Mouse (Mus musculus): ENCODE data around the gene Tmod2.
"Not testable (repeated sequence)": the region's sequence is repeated elsewhere in the genome, so short reads cannot be mapped to it uniquely, and the experiment has no call there.

Tmod2 gene

DNA sequence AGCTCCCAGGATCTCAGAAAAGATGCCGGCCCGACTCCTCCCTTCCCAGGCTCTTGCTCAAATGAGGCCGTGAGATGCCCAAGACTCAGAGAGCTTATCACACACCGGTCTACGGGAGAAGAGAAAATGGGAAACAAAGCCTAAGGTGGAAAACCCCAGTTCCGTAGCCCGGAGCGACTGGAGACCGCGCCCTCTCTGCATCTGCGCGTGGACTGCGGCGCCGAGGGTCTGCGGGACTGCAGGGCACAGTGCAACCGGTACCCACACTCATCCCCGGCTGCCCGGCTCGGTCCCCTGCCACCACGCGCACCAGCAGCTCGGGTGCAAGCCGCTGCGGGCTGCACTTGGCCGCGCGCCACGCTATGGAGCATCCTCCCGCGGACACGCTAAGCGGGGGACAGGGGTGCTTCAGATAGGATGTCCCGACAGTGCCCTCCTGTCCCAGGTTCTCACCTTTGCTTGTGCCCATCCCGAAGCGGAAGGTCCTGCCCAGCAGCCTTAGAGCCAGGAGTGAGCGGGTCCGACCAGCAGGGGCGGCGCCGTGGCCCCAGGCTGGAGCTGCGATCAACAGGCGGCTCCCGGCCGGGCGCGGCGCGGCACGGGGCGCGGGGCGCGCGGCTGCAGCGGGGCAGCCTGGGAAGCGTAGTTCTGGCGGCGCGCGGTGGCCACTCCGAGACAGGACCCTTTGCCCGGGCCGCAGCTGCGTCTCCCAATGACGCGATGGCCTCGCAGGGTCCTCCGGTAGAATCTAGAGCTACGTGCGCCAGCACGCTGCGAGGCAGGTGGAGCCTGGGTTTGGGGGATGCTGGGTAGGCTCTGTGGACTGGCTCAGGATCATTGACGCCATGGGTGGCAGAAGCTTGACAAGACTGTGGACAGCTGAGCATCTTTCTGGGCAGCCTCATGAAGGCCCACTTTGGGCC, at the start of gene Tmod2:
Gene Tmod2, minus strand, starts transcription at position 755 of the 923 bp plus-strand sequence.
- DNase-seq (ENCODE audit: low spot score in 2 of 2), result no peak

GRCm38 (mm10) chr9:75660917-75661316, 49.8 kb upstream of the Tmod2 start:
- no peak for DNase-seq (ENCODE audit: low spot score in 2 of 2)

- DNase-seq (ENCODE audit: low spot score in 2 of 2), result not testable (repeated sequence)
Measured at GRCm38 (mm10) chr9:75656456-75656855, 45.3 kb upstream of the Tmod2 start.

GRCm38 (mm10) chr9:75653981-75654911, 43.1 kb upstream of the Tmod2 start:
- DNase-seq (ENCODE audit: low spot score in 2 of 2), result no peak

DNA sequence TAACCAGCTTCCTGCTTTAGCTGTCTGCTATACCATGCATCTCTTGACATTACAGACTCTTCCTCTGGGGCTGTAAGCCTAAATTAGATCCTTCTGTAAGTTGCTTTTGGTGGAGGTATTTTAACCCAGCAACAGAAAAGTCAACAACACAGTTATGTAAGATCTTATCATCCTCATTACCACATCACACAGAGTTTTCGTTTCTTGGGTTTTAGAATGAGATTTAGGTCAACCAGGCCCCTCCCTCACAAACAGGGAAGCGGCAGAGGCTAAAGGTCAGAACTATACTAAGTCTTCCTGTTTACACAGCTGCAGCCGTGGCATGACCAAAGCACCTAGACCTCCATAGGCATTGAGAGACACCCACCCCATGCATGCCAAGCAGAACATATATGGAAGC, 34.3 kb upstream of the Tmod2 start:
- no peak for DNase-seq (ENCODE audit: low spot score in 2 of 2)

GRCm38 (mm10) chr9:75634226-75634625, 23.1 kb upstream of the Tmod2 start:
- DNase-seq (ENCODE audit: low spot score in 2 of 2), result no peak

- no peak for DNase-seq (ENCODE audit: low spot score in 2 of 2)
Measured at GRCm38 (mm10) chr9:75633603-75634002, 22.5 kb upstream of the Tmod2 start.

- DNase-seq (ENCODE audit: low spot score in 2 of 2), result no peak
Measured at GRCm38 (mm10) chr9:75632902-75633301, 21.8 kb upstream of the Tmod2 start.

DNA sequence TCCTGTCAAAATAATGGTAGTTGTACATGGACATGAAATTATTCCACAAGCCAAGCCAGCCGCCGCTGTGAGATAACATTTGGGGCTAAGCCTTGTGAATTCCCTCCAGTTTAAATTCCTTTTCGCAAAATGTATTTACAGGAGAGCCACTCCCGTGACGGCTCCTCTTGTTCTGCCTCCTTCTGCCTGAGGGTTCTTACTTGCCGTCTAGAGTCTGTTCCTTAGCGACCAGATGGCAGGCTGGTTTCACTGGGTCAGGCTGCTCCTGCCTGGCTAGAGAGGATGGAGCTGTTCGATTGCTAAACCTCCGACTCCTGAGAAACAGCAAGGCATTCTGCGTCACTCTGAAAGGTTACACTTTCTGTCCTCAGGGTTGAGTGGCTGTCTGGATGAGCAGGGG, 21.0 kb upstream of the Tmod2 start:
- no peak for DNase-seq (ENCODE audit: low spot score in 2 of 2)

GRCm38 (mm10) chr9:75630823-75631454, 19.8 kb upstream of the Tmod2 start:
- no peak for DNase-seq (ENCODE audit: low spot score in 2 of 2)

- no peak for DNase-seq (ENCODE audit: low spot score in 2 of 2)
Measured at GRCm38 (mm10) chr9:75626308-75626604, 15.1 kb upstream of the Tmod2 start.

DNA sequence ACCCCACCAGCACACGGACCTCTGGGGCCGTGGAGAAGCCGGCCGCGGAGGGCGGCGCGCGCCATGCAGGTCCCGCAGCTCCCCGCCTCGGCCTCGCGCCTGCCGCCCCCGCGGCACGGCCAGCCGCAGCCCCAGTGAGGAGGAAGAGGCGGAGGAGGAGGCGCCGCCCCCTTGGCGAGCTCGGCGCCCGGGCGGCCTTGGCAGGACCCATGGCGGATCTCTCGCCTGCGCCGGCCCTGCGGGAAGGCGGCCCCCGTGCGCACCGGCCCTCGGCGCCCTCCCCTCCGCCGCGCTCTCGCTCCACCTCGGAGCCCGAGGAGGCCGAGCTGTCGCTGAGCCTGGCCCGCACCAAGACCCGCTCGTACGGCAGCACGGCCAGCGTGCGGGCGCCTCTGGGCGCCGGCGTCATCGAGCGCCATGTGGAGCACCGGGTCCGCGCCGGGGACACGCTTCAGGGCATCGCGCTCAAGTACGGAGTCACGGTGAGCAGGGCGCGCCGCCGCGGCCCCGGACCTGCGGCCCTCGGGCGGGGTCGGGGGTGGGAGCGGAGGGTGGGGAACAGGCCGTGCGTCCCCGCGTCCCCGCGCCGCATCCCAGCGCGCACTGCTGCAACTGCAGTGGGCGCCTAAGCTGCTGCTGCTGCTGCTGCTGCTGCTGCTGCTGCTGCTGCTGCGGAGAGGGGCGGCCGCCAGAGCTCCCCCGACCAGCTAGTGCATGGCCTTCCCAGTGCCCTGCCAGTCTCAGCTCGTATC, 14.6 kb upstream of the Tmod2 start, which contains the start of gene Lysmd2:
Gene Lysmd2, plus strand, starts transcription at position 186 of the 752 bp plus-strand sequence.
- no peak for DNase-seq (ENCODE audit: low spot score in 2 of 2)

- DNase-seq (ENCODE audit: low spot score in 2 of 2), result no peak
Measured at GRCm38 (mm10) chr9:75624983-75625555, 13.9 kb upstream of the Tmod2 start.

GRCm38 (mm10) chr9:75621428-75621827, 10.3 kb upstream of the Tmod2 start:
- DNase-seq (ENCODE audit: low spot score in 2 of 2), result no peak

DNA sequence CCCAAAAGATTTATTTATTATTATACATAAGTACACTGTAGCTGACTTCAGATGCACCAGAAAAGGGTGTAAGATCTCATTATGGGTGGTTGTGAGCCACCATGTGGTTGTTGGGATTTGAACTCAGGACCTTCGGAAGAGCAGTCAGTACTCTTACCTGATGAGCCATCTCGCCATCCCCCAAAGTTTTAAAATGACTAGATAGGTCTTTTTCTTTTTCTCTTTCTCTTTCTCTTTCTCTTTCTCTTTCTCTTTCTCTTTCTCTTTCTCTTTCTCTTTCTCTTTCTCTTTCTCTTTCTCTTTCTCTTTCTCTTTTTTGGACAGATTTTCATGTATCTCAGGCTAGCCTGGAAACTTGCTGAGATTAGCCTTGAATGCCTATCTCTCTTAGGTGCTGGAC, 8.6 kb upstream of the Tmod2 start:
- not testable (repeated sequence) for DNase-seq (ENCODE audit: low spot score in 2 of 2)

DNA sequence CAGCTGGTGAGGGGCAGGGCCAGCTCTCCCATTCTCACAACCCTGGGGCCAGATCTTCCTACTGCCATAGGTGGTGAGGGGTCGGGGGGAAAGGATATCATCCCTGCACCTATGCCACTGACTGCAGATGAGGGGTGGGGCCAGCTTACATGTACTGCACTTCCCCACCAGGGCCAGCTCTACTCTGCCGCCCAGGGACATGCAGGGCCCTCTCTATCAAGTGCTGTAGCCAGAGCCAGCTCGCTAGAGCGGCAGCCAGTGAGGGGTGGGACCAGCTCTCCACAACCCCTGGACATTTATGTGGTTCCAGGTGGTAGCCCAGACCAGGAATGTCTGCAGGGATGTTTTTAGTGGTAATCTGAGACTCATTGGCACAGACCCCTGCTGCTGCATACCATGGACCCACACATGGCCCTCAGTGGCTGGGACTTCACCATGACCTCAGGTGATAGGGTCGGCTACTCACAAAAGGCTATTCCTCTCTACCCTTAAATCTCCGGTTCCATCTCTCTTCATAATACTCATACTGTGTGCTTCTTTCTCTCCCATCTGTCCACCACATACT, 7.8 kb upstream of the Tmod2 start:
- DNase-seq (ENCODE audit: low spot score in 2 of 2), result no peak

DNA sequence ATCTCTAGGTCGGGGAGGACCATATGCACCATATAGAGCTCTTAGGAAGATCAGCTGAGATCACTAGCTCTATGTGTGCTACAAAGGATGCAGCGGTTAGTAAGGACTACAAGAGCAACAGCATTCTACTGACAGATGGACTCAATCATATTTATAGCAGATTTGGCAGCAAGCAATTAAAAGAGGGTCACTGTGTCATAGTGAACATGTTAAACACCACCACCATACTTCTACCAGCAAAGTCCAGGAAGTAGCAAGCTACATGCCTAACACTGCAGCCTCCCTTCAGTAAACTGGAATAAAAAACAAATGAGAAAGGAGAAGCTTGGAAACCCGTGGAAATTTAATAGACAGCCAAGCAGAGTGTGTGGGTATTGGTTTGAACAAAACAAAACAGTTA, 5.4 kb upstream of the Tmod2 start:
- DNase-seq (ENCODE audit: low spot score in 2 of 2), result no peak

DNA sequence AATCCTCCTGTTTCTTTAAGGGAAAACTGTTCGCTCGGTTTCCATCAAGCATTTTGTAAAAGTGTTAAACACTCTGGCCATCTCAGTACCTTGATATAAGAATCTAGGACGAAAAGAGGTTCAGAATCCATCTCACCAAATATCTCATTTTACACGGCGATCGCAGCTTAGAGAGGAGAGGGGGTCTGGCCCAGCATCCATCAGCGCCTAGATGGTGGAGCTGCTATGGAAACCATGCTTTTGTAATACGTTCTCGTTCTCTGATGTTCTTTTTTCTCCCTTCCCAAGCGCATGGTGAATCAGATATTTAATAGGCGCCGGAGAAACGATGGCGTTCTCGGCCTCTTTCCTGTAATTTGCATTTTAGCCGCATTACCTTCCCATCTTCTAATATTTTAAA, 1.2 kb downstream of the Tmod2 start:
- DNase-seq (ENCODE audit: low spot score in 2 of 2), result no peak

DNA sequence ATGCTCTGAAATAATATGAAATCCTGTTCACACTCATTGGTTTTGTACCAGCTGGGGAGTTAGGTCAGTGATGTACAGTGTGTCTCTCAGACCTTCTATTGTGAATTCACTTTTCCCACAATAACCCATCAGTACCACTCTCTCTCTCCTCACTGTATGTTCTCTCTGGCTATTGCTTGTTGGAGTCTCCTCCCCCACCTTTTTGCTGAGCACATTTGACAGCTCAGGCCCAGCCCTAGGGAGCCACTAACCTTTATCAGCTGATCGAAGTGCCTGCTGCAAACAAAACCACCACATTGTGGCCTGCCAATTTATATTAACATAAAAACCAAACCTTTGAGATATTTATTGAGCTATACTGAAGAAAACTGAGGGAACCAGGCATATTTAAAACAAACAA, 1.6 kb downstream of the Tmod2 start:
- DNase-seq (ENCODE audit: low spot score in 2 of 2), result no peak

DNA sequence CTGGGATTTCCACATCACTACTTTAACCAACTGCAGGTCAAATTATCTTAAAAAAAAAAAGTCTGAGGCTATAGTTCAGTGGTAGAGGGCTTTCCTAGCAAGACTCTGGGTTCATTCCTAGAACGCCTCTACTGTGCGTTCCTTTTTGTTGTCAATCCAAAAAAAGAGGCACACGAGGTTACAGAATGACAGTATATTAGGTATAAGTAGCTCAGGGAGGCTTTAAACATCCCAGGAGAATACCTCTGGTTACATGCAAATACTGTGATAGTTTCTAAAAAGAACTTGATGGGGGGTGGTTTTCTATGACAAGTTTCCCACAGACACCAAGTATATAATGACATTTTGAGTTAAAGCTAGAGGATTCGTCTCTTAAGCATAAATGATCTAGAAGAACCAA, 3.6 kb downstream of the Tmod2 start:
- no peak for DNase-seq (ENCODE audit: low spot score in 2 of 2)

- DNase-seq (ENCODE audit: low spot score in 2 of 2), result no peak
Measured at GRCm38 (mm10) chr9:75601510-75601909, 9.6 kb downstream of the Tmod2 start.
